Mouse (Mus musculus) cerebellum, adult (tissue): ENCODE data around the gene 5330417C22Rik.

Experiments used
- ATAC-seq: cut with Nextera tagmentation; 2 replicates; pipeline ENCODE4 v1.9.2; 2017; ENCODE audit warnings: mild to moderate bottlenecking, moderate library complexity, mixed read lengths; ENCODE audit not compliant: insufficient number of reproducible peaks, low FRiP score, low TSS enrichment

5330417C22Rik gene

DNA sequence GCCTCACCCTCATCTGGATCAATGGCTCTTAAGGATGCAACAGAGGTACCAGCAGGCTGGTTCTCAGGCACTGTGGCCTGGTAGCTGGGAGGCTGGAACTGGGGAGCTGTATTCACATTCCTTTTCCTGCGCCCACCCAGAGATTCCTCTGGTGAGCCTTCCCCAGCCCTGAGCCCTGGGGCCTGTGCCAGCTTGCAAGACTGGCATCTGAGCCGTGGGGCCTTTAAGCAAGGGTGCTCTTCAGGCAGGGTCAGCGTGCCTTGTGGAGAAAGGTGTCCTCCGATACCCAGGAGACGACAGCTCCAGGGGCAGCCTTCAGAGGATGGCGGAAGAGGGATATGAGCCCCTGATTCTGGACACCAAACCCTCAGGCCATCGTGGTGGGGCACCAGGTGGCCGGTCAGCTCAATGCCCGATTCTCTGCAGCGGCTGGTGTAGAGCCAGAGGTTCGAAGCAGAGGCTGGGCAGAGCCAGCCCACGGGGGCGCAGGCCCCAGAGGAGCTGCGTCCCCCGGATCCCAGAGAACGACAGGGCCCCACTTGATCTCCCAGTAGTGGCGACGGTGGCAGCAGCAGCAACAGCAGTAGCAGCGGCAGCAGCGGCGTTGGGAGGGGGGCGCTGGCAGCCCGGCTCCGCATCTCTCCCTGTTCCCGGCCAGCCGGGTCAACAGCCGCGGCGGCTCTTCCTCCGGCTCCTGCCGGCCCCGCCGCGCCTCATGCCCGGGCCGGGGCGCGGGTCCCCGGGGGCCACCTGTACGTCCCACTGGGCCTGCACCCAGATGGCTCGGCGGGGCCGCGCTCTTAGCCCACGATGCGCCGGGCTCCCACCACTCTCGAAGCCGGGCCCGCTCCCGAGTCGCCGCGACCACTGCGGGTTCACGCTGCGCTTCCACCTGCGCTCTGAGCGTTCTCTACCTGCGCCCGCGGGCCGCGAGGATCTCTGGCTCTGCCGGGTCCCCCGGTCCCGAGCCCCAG is 121.2 kb downstream of the 5330417C22Rik start, which contains the start of gene Celsr2:
Gene Celsr2, minus strand, starts transcription at position 696 of the 974 bp plus-strand sequence.
- peak; percentile 6; the same call in 1 of the 2 replicates for ATAC-seq

- no peak for ATAC-seq
Observed at GRCm38 (mm10) chr3:108413634-108414360, 122.5 kb downstream of the 5330417C22Rik start.

DNA sequence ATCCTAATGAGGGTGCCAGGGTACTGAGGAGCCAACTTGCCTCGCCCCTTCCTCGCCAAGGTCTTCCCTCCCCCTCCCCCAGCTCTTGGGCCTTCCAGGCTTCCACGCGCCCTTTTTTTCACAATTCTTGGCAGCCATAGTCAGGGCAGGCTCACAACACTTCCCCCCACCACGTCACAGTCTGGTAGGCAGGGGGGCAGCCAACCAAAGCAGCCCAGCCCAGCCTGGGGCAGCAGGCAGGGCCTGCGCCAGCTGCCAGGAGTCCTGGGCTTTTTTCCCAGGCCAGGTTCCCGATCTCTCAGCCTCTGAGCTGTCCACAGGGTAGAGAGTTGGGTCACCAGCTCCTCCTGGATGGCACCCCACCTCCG is 124.6 kb downstream of the 5330417C22Rik start:
- peak; percentile 53; the same call in 1 of the 2 replicates for ATAC-seq

DNA sequence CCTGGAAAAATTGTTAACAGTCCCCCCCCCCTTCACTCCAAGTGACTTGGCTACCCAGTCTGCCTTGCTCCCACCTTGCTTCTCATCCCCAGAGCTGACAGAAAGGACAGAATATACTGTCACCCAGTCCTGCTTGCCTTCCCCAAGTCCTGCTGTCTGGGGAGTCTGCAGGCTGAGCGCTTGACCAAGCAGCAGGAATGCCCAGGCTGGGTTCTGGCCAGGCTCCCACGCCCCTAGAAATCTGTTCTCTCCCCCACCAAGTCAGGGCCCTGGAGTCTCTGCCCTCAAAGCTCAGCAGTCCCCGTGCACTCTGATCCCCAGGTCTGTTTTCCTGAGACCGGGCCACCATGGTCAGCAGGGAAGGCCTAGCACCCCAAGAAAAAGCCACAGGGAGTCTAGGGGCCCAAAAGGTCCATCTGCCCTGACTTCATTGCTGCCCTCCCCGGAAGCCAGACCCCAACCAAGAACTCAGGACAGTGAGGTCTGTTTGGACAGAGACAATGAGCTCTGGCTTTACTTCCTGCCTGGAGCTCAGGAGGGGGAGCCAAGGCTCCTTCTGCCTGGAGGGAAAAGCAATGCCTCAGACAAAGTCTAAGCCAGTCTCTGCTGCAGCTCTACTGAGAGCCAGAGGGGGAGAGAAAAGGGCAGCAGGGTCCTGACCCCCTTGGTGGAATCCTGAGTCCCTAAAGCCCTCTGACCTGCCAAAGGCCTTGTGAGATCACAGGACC is 125.1 kb downstream of the 5330417C22Rik start:
- no peak for ATAC-seq

DNA sequence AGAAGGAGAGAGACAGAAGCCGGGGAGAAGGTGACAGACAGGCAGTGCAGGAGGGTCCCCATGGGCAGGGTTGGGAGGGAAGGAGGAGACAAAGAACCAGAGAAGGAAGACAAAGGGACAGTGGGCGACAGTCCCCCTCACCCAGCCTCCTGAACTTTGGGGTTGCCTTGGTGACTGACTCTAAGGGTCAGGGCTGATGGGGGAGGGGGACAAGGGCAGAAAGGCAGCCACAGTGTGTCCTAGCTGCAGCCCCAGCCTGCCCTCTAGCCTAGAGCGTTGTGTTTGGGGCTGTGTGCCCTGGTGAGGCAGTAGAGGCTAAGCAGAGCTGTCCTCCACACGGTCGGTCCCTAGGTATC is 126.0 kb downstream of the 5330417C22Rik start:
- ATAC-seq: no peak

DNA sequence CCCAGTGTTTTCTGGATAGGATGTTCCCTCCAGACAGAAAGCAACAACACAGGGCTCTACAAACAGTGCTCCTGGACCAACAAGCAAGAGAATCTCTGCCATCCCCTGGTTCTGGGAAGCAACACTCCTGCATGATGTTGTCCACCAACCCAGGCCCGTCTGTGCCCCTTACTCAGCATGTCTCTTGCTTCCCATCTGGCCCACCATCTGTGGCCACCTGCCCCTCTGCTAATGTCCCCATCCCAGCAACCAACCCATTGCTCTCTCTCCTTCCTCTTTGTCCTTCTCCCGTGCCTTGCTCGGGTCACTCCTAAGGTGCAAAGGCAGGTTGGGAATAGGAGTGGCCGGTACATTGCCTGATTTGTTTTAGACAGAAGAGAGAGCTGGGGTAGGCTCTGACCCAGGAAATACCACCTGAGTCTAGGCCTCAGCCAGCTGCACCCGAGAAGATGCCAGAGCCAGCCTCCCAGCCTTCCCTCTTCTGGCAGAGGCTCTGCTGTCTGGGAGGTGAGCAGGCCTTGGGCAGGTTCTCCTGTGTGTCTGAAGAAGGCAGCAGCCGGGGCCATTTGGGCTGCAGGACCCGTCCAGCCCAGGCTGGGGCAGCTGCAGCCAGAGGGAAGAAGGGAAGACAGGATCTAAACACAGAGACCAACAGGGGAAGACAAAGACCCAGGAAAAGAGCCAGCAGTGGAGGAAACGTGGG is 126.5 kb downstream of the 5330417C22Rik start:
- no peak for ATAC-seq

GRCm38 (mm10) chr3:108408517-108409008 is 127.8 kb downstream of the 5330417C22Rik start:
- ATAC-seq: no peak

- ATAC-seq: no peak
Observed at GRCm38 (mm10) chr3:108406306-108406885, 129.9 kb downstream of the 5330417C22Rik start.
